Mouse (Mus musculus) cerebellum, adult 2 months (tissue): ENCODE data around the gene Fam107a. TPM values are rescaled to one million over a fixed set of nuclear protein-coding genes. Genes with fewer than 3 reads are reported as not detected.
A peak's percentile ranks its signal among the peaks of the same experiment; 100 is the strongest.
"Not testable (repeated sequence)": the region's sequence is repeated elsewhere in the genome, so short reads cannot be mapped to it uniquely, and the experiment has no call there.

Experiments used
- DNase-seq, 2 experiments: peaks; one replicate each; pipeline ENCODE4 v3.0.0; 2021
- H3K27ac ChIP-seq: fragments of 200-500 bp; 2 replicates; pipeline ENCODE4 v1.5.1; 2012; ENCODE audit warnings: low read length, control low read depth, inconsistent platforms; ENCODE audit not compliant: insufficient read depth
- H3K27me3 ChIP-seq: fragments of 200-500 bp; 2 replicates; pipeline ENCODE4 v1.6.1; 2012; ENCODE audit warnings: inconsistent platforms, mild to moderate bottlenecking, low read length, moderate library complexity; ENCODE audit not compliant: control insufficient read depth, insufficient read depth
- H3K4me1 ChIP-seq: fragments of 200-500 bp; 2 replicates; pipeline ENCODE4 v1.6.1; 2011; ENCODE audit warnings: low read length; ENCODE audit not compliant: control insufficient read depth, insufficient read depth
- H3K4me3 ChIP-seq: fragments of 200-500 bp; replicated peaks from 2 replicates; pipeline ENCODE3; 2011; ENCODE audit warnings: mild to moderate bottlenecking, low read depth, low read length, control low read depth; ENCODE audit not compliant: insufficient read depth
- CTCF ChIP-seq: fragments of 200-500 bp; IDR thresholded peaks from 2 replicates; pipeline ENCODE4 v1.5.1; 2011; ENCODE audit warnings: low read depth, mild to moderate bottlenecking, control low read depth, low read length, moderate library complexity, borderline replicate concordance; ENCODE audit not compliant: insufficient read depth
- POLR2A ChIP-seq: fragments of 200-500 bp; IDR thresholded peaks from 2 replicates; pipeline ENCODE4 v1.6.1; 2011; ENCODE audit warnings: low read length, control low read depth, borderline replicate concordance; ENCODE audit not compliant: insufficient read depth
- WGBS: fragments of 180-500 bp; shearing (Covaris S2); methylation state at CpG from one replicate; pipeline ENCODE4 v1.1.7; 2018; 5-methylcytosine and 5-hydroxymethylcytosine counted together
- polyA plus RNA-seq: library from polyadenylated mRNA; depleted of rRNA; stranded (reverse); fragments of >200 nt; gene quantifications from 2 replicates; pipeline ENCODE4 v1.2.3, GENCODE M21; 2012

Gene Fam107a
- polyA plus RNA-seq, 1 experiment = 351 TPM

DNA sequence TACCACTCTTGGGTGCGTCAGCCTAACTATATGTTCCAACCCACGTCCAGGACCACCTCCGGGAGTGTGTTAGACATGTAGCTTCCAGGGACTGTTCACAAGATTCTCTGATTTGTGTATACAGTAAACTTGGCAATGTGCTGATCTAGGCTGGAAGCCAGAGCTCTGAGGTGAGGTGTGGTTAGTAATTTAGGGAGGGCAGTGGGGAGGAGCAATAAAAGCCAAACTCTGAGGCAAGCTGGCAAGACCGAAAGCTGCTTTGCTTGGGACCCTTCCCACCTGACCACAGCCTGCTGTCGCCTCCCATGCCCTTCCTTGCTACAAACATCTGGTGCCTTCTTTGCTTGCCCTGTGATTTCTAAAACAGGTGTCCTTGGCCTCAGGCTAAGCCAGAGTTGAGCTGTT lies 19.9 kb downstream of the Fam107a start:
- Histone ChIP-seq H3K27me3 (no peaks in the 10 kb centered on the region), H3K4me1 (no peaks in the 10 kb centered on the region), H3K27ac (no peak overlapping the region), H3K4me3 (no peak overlapping the region)
- no peak for DNase-seq
- no peak for TF ChIP-seq CTCF
- no peak for TF ChIP-seq POLR2A
- 52% methylated on average over 5 of the region's 5 CpGs for WGBS

DNA sequence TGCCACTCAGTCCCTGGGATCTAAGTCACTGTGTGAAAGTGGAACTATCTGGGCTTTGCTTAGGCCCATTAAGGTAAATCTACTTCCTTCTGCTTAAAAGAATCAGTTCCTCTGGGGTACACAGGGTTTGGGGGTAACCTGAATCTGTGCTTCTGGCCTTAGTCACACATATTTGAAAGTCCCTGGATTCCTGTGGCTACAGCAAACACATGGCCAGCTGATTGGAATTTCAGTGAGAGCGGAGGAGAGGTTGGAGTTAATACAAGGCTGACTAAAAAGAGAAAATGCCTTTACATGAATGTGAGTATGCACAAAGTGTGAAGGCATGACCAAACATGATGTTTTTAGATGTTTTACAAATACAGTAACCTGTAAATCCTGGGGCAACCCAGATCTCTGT lies 23.6 kb downstream of the Fam107a start:
- 94% methylated on average over 1 of the region's 1 CpGs for WGBS
- TF ChIP-seq CTCF = no peak
- TF ChIP-seq POLR2A = no peak
- DNase-seq = no peak
- H3K4me3 ChIP-seq = no peak overlapping the region
- H3K27ac ChIP-seq = no peak overlapping the region
- no peaks in the 10 kb centered on the region for H3K27me3 ChIP-seq
- H3K4me1 ChIP-seq = no peaks in the 10 kb centered on the region

DNA sequence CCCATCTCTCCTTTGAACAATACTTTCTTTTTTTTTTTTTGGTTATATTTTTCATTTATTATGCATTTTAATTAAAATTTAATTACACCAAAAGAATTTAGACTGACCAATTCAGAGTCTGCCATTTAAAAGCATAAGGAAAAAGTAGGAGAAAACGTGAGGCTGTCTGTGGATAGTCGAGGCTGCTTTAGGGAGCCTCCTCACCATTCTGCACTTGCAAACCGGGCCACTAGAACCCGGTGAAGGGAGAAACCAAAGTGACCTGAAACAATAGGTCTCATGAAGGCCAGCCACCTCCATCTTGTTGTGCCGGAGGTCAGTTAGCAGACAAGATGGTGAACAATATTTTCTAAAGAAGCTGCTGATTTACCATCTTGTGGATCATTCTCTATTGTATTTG lies 31.2 kb downstream of the Fam107a start:
- 75% methylated on average over 5 of the region's 5 CpGs for WGBS

DNA sequence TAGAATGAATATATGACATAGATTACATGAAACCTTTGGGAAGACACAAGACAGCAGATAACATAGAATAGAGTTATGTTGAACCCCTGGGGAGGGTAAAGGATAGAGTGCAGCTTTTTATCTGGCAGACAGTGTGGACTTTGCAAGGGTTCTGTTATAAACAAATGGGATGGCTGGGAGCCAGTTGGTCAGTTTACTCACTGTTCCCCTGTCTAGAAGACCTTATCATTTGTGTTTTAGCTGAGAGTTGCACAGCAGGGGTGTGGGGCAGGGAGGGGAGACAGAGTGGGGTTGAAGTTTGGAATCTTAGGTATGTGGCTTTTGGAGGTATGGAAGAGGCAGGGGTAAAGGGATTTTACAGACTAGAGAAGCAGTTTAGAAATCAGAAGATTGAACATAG lies 34.0 kb downstream of the Fam107a start:
- Histone ChIP-seq H3K4me1 (no peaks in the 10 kb centered on the region), H3K27me3 (no peaks in the 10 kb centered on the region), H3K4me3 (no peak overlapping the region), H3K27ac (no peak overlapping the region)
- DNase-seq = no peak
- TF ChIP-seq CTCF (no peak), POLR2A (no peak)

More for the DNA sequence above, 31.2 kb downstream of the Fam107a start:
- H3K27ac ChIP-seq, H3K4me1 ChIP-seq, H3K27me3 ChIP-seq, H3K4me3 ChIP-seq: not testable (repeated sequence)
- peak in 1 of 2 experiments; percentile 47 for DNase-seq

DNA sequence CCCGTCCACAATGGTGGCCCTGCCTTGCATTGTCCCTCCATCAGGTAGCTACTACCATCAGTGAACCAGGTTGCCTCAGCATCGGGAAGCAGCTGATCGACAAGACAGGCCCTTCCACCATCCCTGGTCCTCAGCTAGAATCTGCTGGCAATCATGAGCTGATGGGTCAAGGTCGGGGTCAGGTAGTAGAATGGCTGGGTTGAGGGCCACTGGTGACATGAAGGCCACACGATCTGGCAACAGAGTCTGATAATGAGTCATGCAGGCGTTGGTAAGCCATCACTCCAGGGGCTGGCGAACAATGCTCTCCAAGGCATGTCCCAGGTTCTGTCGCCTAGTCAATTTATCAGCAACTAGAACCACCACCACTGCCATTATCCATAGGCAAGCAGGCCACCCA lies 46.5 kb downstream of the Fam107a start:
- not testable (repeated sequence) for H3K27me3 ChIP-seq, H3K27ac ChIP-seq, DNase-seq, H3K4me3 ChIP-seq, H3K4me1 ChIP-seq
- WGBS = 83% methylated on average over 8 of the region's 8 CpGs

DNA sequence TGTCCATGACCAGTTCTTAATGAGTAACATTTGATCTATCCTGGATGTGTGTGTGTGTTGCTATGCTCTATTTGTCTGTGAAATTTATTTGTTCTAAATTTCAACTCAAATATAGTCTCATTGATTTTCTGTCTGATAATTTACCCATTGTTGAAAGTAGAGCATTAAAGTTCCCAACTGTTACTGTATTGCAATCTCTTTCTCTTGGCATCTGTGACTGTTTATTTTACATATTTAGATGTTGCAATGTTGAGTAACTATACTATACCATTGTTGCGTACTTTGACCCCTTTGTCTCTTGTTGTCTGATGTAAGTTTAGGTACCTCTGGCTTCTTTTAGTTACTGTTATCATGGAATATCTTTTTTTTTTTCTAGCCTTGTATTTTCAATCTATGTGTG lies 53.4 kb downstream of the Fam107a start:
- TF ChIP-seq CTCF = no peak
- TF ChIP-seq POLR2A = no peak
- Histone ChIP-seq H3K27me3 (no peaks in the 10 kb centered on the region), H3K27ac (no peak overlapping the region), H3K4me3 (no peak overlapping the region), H3K4me1 (no peaks in the 10 kb centered on the region)
- DNase-seq = no peak
- WGBS = 100% methylated on average over 1 of the region's 1 CpGs

DNA sequence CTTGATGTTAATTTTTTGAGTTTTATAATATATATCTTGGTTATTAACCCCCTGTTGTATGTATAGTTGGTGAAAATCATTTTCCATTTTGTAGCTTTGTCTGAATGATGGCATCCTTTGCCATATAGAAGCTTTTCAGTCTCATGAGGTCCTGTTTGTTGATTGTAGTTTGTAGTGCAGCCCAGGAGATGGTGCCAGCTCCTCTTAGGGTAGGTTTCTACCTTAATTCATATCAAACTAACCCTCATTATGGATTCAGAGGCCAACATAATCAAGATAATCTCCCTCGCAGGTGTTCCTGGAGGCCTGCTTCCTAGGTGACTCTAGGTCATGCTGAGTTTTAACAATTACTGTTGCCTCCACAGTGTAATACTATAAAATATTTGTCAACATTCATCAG lies 55.6 kb downstream of the Fam107a start:
- Histone ChIP-seq H3K4me3 (no peak overlapping the region), H3K27ac (no peak overlapping the region), H3K27me3 (no peaks in the 10 kb centered on the region), H3K4me1 (no peaks in the 10 kb centered on the region; the same call in 1 of the 2 replicates)
- 54% methylated on average over 1 of the region's 1 CpGs for WGBS
- TF ChIP-seq POLR2A (no peak), CTCF (peak; percentile 17; the same call in 1 of the 2 replicates)
- DNase-seq = no peak

DNA sequence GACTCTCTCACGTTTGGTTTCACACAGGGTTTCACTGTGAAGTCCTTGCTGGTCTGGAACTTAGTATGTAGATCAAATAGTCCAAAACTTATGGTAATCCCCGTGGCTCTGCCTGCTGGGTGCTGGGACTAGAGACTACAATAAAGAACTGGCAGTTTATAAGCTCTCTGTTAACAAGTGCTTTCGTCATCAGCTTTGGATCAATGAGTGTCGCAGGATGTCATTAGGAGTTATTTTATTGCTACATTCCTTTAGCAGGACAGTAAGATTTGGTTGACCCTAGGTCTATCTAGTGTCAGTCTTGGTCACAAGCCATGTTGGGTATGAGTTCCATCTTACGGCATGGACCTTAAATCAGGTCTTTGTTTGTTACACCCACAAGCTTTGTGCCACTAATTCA lies 57.6 kb downstream of the Fam107a start:
- no peaks in the 10 kb centered on the region for H3K27me3 ChIP-seq
- H3K27ac ChIP-seq = no peak overlapping the region
- TF ChIP-seq POLR2A (no peak), CTCF (no peak)
- no peak overlapping the region for H3K4me3 ChIP-seq
- DNase-seq = no peak
- no peaks in the 10 kb centered on the region; the same call in 1 of the 2 replicates for H3K4me1 ChIP-seq
- WGBS = 75% methylated on average over 5 of the region's 5 CpGs

DNA sequence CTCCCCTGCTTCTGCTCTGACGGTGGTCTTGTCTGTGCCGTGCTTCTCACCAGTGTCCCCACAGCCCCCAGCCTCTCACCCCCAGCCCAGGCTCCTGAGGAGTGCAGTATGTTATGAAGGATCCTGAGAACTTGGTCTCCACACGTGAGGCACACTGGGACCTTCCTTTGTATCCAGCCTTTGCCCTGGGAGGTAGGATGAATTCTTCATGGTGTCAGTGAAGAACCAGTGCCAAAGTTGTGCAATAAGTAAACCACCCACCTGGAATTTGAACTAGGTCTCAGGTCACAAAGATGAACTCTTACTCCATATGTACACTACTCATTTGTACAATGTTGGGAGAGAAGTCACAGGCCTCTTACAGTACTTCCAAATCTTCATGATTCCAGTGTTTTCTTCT lies 58.7 kb downstream of the Fam107a start, which contains the start of gene Acox2:
Acox2 (minus strand) TSS at position 188 of the 400 bp plus-strand sequence.
- no peak for TF ChIP-seq POLR2A
- no peak for TF ChIP-seq CTCF
- no peak within 1 kb of the TSS for H3K27ac ChIP-seq
- WGBS = 92% methylated on average over 3 of the region's 3 CpGs
- no peaks in the 10 kb centered on the region for H3K27me3 ChIP-seq
- H3K4me3 ChIP-seq = no peak within 1 kb of the TSS
- DNase-seq = no peak
- H3K4me1 ChIP-seq = no peaks in the 10 kb centered on the region; the same call in 1 of the 2 replicates
